Mouse (Mus musculus): ENCODE measurements around the gene Vgll4. TPM values are rescaled to one million over a fixed set of nuclear protein-coding genes. Genes with fewer than 3 reads are reported as not detected.

The Vgll4 gene
- polyA plus RNA-seq, 1 experiment from 2014 or later, result 10.4 TPM

- no peak overlapping the region for H3K27ac ChIP-seq
- peaks cover 51% of the 10 kb centered on the region for H3K36me3 ChIP-seq (ENCODE audit: inconsistent target)
- WGBS (ENCODE audit: missing documents), result 71% methylated on average over 9 of the region's 9 CpGs
- peaks cover 32% of the 10 kb centered on the region; the same call in 1 of the 2 replicates for H3K79me2 ChIP-seq (ENCODE audit: inconsistent target)
- no peak overlapping the region for H3K4me3 ChIP-seq (ENCODE audit: inconsistent target)
These were observed 107.7 kb downstream of the Vgll4 start for GRCm38 (mm10) chr6:114862046-114862445.

GRCm38 (mm10) chr6:114861591-114861990, 108.2 kb downstream of the Vgll4 start:
- Histone ChIP-seq H3K4me3 (ENCODE audit: inconsistent target) (no peak overlapping the region), H3K79me2 (ENCODE audit: inconsistent target) (peaks cover 28% of the 10 kb centered on the region; the same call in 1 of the 2 replicates), H3K36me3 (ENCODE audit: inconsistent target) (peaks cover 51% of the 10 kb centered on the region), H3K27ac (no peak overlapping the region)
- 95% methylated on average over 9 of the region's 9 CpGs for WGBS (ENCODE audit: missing documents)

GRCm38 (mm10) chr6:114860677-114861568, 108.9 kb downstream of the Vgll4 start:
- peaks cover 51% of the 10 kb centered on the region for H3K36me3 ChIP-seq (ENCODE audit: inconsistent target)
- no peak overlapping the region for H3K27ac ChIP-seq
- WGBS (ENCODE audit: missing documents), result 92% methylated on average over 14 of the region's 14 CpGs
- no peak overlapping the region for H3K4me3 ChIP-seq (ENCODE audit: inconsistent target)
- peaks cover 21% of the 10 kb centered on the region; the same call in 1 of the 2 replicates for H3K79me2 ChIP-seq (ENCODE audit: inconsistent target)

- H3K79me2 ChIP-seq (ENCODE audit: inconsistent target), result peaks cover under 1% of the 10 kb centered on the region; the same call in 1 of the 2 replicates
- peaks cover 43% of the 10 kb centered on the region for H3K36me3 ChIP-seq (ENCODE audit: inconsistent target)
- H3K4me3 ChIP-seq (ENCODE audit: inconsistent target), result no peak overlapping the region
- WGBS (ENCODE audit: missing documents), result 89% methylated on average over 4 of the region's 4 CpGs
- no peak overlapping the region for H3K27ac ChIP-seq
These were observed 111.1 kb downstream of the Vgll4 start for GRCm38 (mm10) chr6:114858722-114859053.

GRCm38 (mm10) chr6:114857996-114858721, 111.6 kb downstream of the Vgll4 start:
- no peaks in the 10 kb centered on the region for H3K79me2 ChIP-seq (ENCODE audit: inconsistent target)
- no peak overlapping the region for H3K4me3 ChIP-seq (ENCODE audit: inconsistent target)
- H3K27ac ChIP-seq, result no peak overlapping the region
- H3K36me3 ChIP-seq (ENCODE audit: inconsistent target), result peaks cover 38% of the 10 kb centered on the region
- WGBS (ENCODE audit: missing documents), result 94% methylated on average over 3 of the region's 3 CpGs

GRCm38 (mm10) chr6:114856501-114856900, 113.3 kb downstream of the Vgll4 start:
- H3K36me3 ChIP-seq (ENCODE audit: inconsistent target), result peaks cover 24% of the 10 kb centered on the region
- WGBS (ENCODE audit: missing documents), result 81% methylated on average over 4 of the region's 4 CpGs

GRCm38 (mm10) chr6:114855644-114856043, 114.2 kb downstream of the Vgll4 start:
- H3K36me3 ChIP-seq (ENCODE audit: inconsistent target), result peaks cover 15% of the 10 kb centered on the region
- H3K79me2 ChIP-seq (ENCODE audit: inconsistent target), result no peaks in the 10 kb centered on the region
- no peak overlapping the region for H3K4me3 ChIP-seq (ENCODE audit: inconsistent target)
- 80% methylated on average over 3 of the region's 3 CpGs for WGBS (ENCODE audit: missing documents)
- no peak overlapping the region for H3K27ac ChIP-seq

More at GRCm38 (mm10) chr6:114856501-114856900, 113.3 kb downstream of the Vgll4 start:
- Histone ChIP-seq H3K27ac (no peak overlapping the region), H3K4me3 (ENCODE audit: inconsistent target) (no peak overlapping the region), H3K79me2 (ENCODE audit: inconsistent target) (no peaks in the 10 kb centered on the region)

- Histone ChIP-seq H3K4me3 (ENCODE audit: inconsistent target) (no peak overlapping the region), H3K27ac (no peak overlapping the region), H3K36me3 (ENCODE audit: inconsistent target) (peaks cover 7% of the 10 kb centered on the region; the same call in 1 of the 2 replicates), H3K79me2 (ENCODE audit: inconsistent target) (no peaks in the 10 kb centered on the region)
- 100% methylated on average over 2 of the region's 2 CpGs for WGBS (ENCODE audit: missing documents)
These were observed 115.4 kb downstream of the Vgll4 start for GRCm38 (mm10) chr6:114854368-114854767.

- H3K36me3 ChIP-seq (ENCODE audit: inconsistent target), result no peaks in the 10 kb centered on the region
These were observed 117.1 kb downstream of the Vgll4 start for GRCm38 (mm10) chr6:114852739-114853138.

GRCm38 (mm10) chr6:114851688-114852087, 118.1 kb downstream of the Vgll4 start:
- Histone ChIP-seq H3K36me3 (ENCODE audit: inconsistent target) (no peaks in the 10 kb centered on the region), H3K27ac (no peak overlapping the region), H3K4me3 (ENCODE audit: inconsistent target) (no peak overlapping the region), H3K79me2 (ENCODE audit: inconsistent target) (no peaks in the 10 kb centered on the region)
- WGBS (ENCODE audit: missing documents), result 99% methylated on average over 7 of the region's 7 CpGs

More at GRCm38 (mm10) chr6:114852739-114853138, 117.1 kb downstream of the Vgll4 start:
- WGBS (ENCODE audit: missing documents), result 89% methylated on average over 3 of the region's 3 CpGs
- Histone ChIP-seq H3K27ac (no peak overlapping the region), H3K4me3 (ENCODE audit: inconsistent target) (no peak overlapping the region), H3K79me2 (ENCODE audit: inconsistent target) (no peaks in the 10 kb centered on the region)

- H3K79me2 ChIP-seq (ENCODE audit: inconsistent target), result no peaks in the 10 kb centered on the region
- no peak overlapping the region for H3K4me3 ChIP-seq (ENCODE audit: inconsistent target)
- no peak overlapping the region for H3K27ac ChIP-seq
- 26% methylated on average over 8 of the region's 8 CpGs for WGBS (ENCODE audit: missing documents)
- no peaks in the 10 kb centered on the region for H3K36me3 ChIP-seq (ENCODE audit: inconsistent target)
These were observed 120.0 kb downstream of the Vgll4 start for GRCm38 (mm10) chr6:114849787-114850186.

- no peak overlapping the region for H3K27ac ChIP-seq
- H3K36me3 ChIP-seq (ENCODE audit: inconsistent target), result no peaks in the 10 kb centered on the region
- no peak overlapping the region for H3K4me3 ChIP-seq (ENCODE audit: inconsistent target)
- no peaks in the 10 kb centered on the region for H3K79me2 ChIP-seq (ENCODE audit: inconsistent target)
- WGBS (ENCODE audit: missing documents), result 23% methylated on average over 7 of the region's 7 CpGs
These were observed 121.0 kb downstream of the Vgll4 start for GRCm38 (mm10) chr6:114848761-114849160.

GRCm38 (mm10) chr6:114847582-114848174, 122.1 kb downstream of the Vgll4 start:
- H3K36me3 ChIP-seq (ENCODE audit: inconsistent target), result no peaks in the 10 kb centered on the region
- no peaks in the 10 kb centered on the region for H3K79me2 ChIP-seq (ENCODE audit: inconsistent target)
- WGBS (ENCODE audit: missing documents), result 90% methylated on average over 12 of the region's 12 CpGs
- H3K27ac ChIP-seq, result no peak overlapping the region
- no peak overlapping the region for H3K4me3 ChIP-seq (ENCODE audit: inconsistent target)

GRCm38 (mm10) chr6:114846153-114846772, 123.5 kb downstream of the Vgll4 start:
- Histone ChIP-seq H3K36me3 (ENCODE audit: inconsistent target) (no peaks in the 10 kb centered on the region), H3K79me2 (ENCODE audit: inconsistent target) (no peaks in the 10 kb centered on the region), H3K27ac (no peak overlapping the region), H3K4me3 (ENCODE audit: inconsistent target) (no peak overlapping the region)
- 94% methylated on average over 3 of the region's 4 CpGs for WGBS (ENCODE audit: missing documents)

Measured in macrophage (primary cell).